Mouse (Mus musculus) midbrain, embryonic 14.5 days (tissue): ENCODE data around the gene Serpinb1a. TPM values are rescaled to one million over a fixed set of nuclear protein-coding genes. Genes with fewer than 3 reads are reported as not detected.

Source experiments
- ATAC-seq: fragments of 200-750 bp; cut with Nextera tagmentation; 2 replicates; pipeline ENCODE4 v1.8.0; 2017; ENCODE audit warnings: moderate number of reproducible peaks, moderate library complexity; ENCODE audit not compliant: low FRiP score, low TSS enrichment
- DNase-seq: peaks from one replicate; pipeline ENCODE4 v3.0.0-alpha.2; 2015
- H3K27ac ChIP-seq: fragments of 300-500 bp; sonication (generic); replicated peaks from 2 replicates; pipeline ENCODE4 v1.5.1; 2014; ENCODE audit warnings: mild to moderate bottlenecking, low read depth, low read length, moderate library complexity
- H3K27me3 ChIP-seq: fragments of 300-500 bp; sonication (generic); 2 replicates; pipeline ENCODE4 v1.6.1; 2014; ENCODE audit warnings: low read length, control low read depth, mixed read lengths; ENCODE audit not compliant: control insufficient read depth, insufficient read depth
- H3K36me3 ChIP-seq: fragments of 300-500 bp; sonication (generic); 2 replicates; pipeline ENCODE4 v1.6.1; 2014; ENCODE audit warnings: low read length, control low read depth; ENCODE audit not compliant: control insufficient read depth, insufficient read depth
- H3K4me1 ChIP-seq: fragments of 300-500 bp; sonication (generic); 2 replicates; pipeline ENCODE4 v1.6.1; 2014; ENCODE audit warnings: mild to moderate bottlenecking, antibody characterized with exemption, low read length, control low read depth; ENCODE audit not compliant: control insufficient read depth, insufficient read depth
- H3K4me2 ChIP-seq: fragments of 300-500 bp; sonication (generic); 2 replicates; pipeline ENCODE4 v1.6.1; 2014; ENCODE audit warnings: mild to moderate bottlenecking, low read length, moderate library complexity
- H3K4me3 ChIP-seq: fragments of 300-500 bp; sonication (generic); replicated peaks from 2 replicates; pipeline ENCODE4 v1.5.1; 2014; ENCODE audit warnings: low read depth, low read length
- H3K9ac ChIP-seq: fragments of 300-500 bp; sonication (generic); replicated peaks from 2 replicates; pipeline ENCODE4 v1.6.1; 2014; ENCODE audit warnings: mild to moderate bottlenecking, low read length, moderate library complexity
- H3K9me3 ChIP-seq: fragments of 300-500 bp; sonication (generic); 2 replicates; pipeline ENCODE4 v1.6.1; 2016; ENCODE audit warnings: low read length, control low read depth, mixed read lengths; ENCODE audit not compliant: control insufficient read depth
- WGBS: fragments of 180-500 bp; shearing (Covaris S2); extraction: QIAGEN DNeasy Blood & Tissue Kit; methylation state at CpG from one replicate; pipeline ENCODE4 v1.1.7; 2014; 5-methylcytosine and 5-hydroxymethylcytosine counted together
- polyA plus RNA-seq: library from polyadenylated mRNA; unstranded; fragments of >200 nt; fragmentation: Nextera tagmentation; extraction: Ambion mirVana; gene quantifications from 2 replicates; pipeline ENCODE4 v1.2.1, GENCODE M21; 2014

Gene Serpinb1a
- polyA plus RNA-seq, 1 experiment from 2014 or later = 2.9 TPM

GRCm38 (mm10) chr13:32850156-32850555, 829 bp downstream of the Serpinb1a start:
- ATAC-seq = no peak
- no peaks in the 10 kb centered on the region for H3K36me3 ChIP-seq
- no peak overlapping the region for H3K9ac ChIP-seq
- 80% methylated on average over 1 of the region's 1 CpGs for WGBS
- no peak overlapping the region for H3K4me3 ChIP-seq
- H3K9me3 ChIP-seq = no peaks in the 10 kb centered on the region
- no peak for DNase-seq
- no peak overlapping the region for H3K27ac ChIP-seq
- no peak overlapping the region for H3K4me2 ChIP-seq
- H3K4me1 ChIP-seq = peaks cover 2% of the 10 kb centered on the region; the same call in 1 of the 2 replicates
- peaks cover 5% of the 10 kb centered on the region; the same call in 1 of the 2 replicates for H3K27me3 ChIP-seq

GRCm38 (mm10) chr13:32849531-32850123, 1.4 kb downstream of the Serpinb1a start:
- no peak overlapping the region for H3K27ac ChIP-seq
- H3K4me1 ChIP-seq = peaks cover 2% of the 10 kb centered on the region; the same call in 1 of the 2 replicates
- no peak overlapping the region for H3K9ac ChIP-seq
- no peak overlapping the region for H3K4me3 ChIP-seq
- H3K9me3 ChIP-seq = no peaks in the 10 kb centered on the region
- DNase-seq (no peak), ATAC-seq (no peak)
- H3K4me2 ChIP-seq = no peak overlapping the region
- peaks cover 4% of the 10 kb centered on the region; the same call in 1 of the 2 replicates for H3K27me3 ChIP-seq
- H3K36me3 ChIP-seq = no peaks in the 10 kb centered on the region

- Histone ChIP-seq H3K4me2 (no peak overlapping the region), H3K27me3 (peaks cover 3% of the 10 kb centered on the region; the same call in 1 of the 2 replicates), H3K4me3 (no peak overlapping the region), H3K9me3 (no peaks in the 10 kb centered on the region), H3K4me1 (peaks cover 2% of the 10 kb centered on the region; the same call in 1 of the 2 replicates), H3K27ac (no peak overlapping the region), H3K9ac (no peak overlapping the region), H3K36me3 (no peaks in the 10 kb centered on the region)
- no peak for DNase-seq
- no peak for ATAC-seq
- 86% methylated on average over 4 of the region's 4 CpGs for WGBS
Observed at GRCm38 (mm10) chr13:32849092-32849491, 1.9 kb downstream of the Serpinb1a start.

GRCm38 (mm10) chr13:32846221-32846620, 4.8 kb downstream of the Serpinb1a start:
- H3K4me2 ChIP-seq = no peak overlapping the region
- H3K27ac ChIP-seq = no peak overlapping the region
- DNase-seq = no peak
- H3K9me3 ChIP-seq = no peaks in the 10 kb centered on the region
- H3K27me3 ChIP-seq = peaks cover 3% of the 10 kb centered on the region; the same call in 1 of the 2 replicates
- no peak overlapping the region for H3K9ac ChIP-seq
- no peak for ATAC-seq
- H3K36me3 ChIP-seq = no peaks in the 10 kb centered on the region
- H3K4me1 ChIP-seq = no peaks in the 10 kb centered on the region
- H3K4me3 ChIP-seq = no peak overlapping the region

- ATAC-seq (no peak), DNase-seq (no peak)
- no peak overlapping the region for H3K27ac ChIP-seq
- H3K4me3 ChIP-seq = no peak overlapping the region
- H3K4me2 ChIP-seq = no peak overlapping the region
- no peaks in the 10 kb centered on the region for H3K9me3 ChIP-seq
- H3K4me1 ChIP-seq = no peaks in the 10 kb centered on the region
- no peak overlapping the region for H3K9ac ChIP-seq
- H3K36me3 ChIP-seq = no peaks in the 10 kb centered on the region
- WGBS = 90% methylated on average over 3 of the region's 3 CpGs
- no peaks in the 10 kb centered on the region for H3K27me3 ChIP-seq
Observed at GRCm38 (mm10) chr13:32841349-32841748, 9.6 kb downstream of the Serpinb1a start.

- Histone ChIP-seq H3K4me2 (no peak overlapping the region), H3K27me3 (no peaks in the 10 kb centered on the region), H3K9ac (no peak overlapping the region), H3K9me3 (no peaks in the 10 kb centered on the region), H3K4me3 (no peak overlapping the region), H3K4me1 (no peaks in the 10 kb centered on the region), H3K36me3 (no peaks in the 10 kb centered on the region), H3K27ac (no peak overlapping the region)
- DNase-seq (no peak), ATAC-seq (no peak)
- 41% methylated on average over 1 of the region's 1 CpGs for WGBS
Observed at GRCm38 (mm10) chr13:32839314-32839713, 11.7 kb downstream of the Serpinb1a start.

GRCm38 (mm10) chr13:32834513-32834912, 16.5 kb downstream of the Serpinb1a start:
- no peaks in the 10 kb centered on the region for H3K27me3 ChIP-seq
- H3K9me3 ChIP-seq = no peaks in the 10 kb centered on the region
- H3K4me2 ChIP-seq = no peak overlapping the region
- no peak for DNase-seq
- H3K36me3 ChIP-seq = no peaks in the 10 kb centered on the region
- H3K4me1 ChIP-seq = no peaks in the 10 kb centered on the region
- H3K4me3 ChIP-seq = no peak overlapping the region
- 96% methylated on average over 5 of the region's 5 CpGs for WGBS
- no peak overlapping the region for H3K9ac ChIP-seq
- no peak overlapping the region for H3K27ac ChIP-seq
- ATAC-seq = no peak

GRCm38 (mm10) chr13:32833237-32833636, 17.7 kb downstream of the Serpinb1a start:
- H3K9me3 ChIP-seq = no peaks in the 10 kb centered on the region
- no peak for ATAC-seq
- 75% methylated on average over 6 of the region's 6 CpGs for WGBS
- no peak overlapping the region for H3K4me3 ChIP-seq
- H3K4me1 ChIP-seq = no peaks in the 10 kb centered on the region
- no peak overlapping the region for H3K4me2 ChIP-seq
- no peaks in the 10 kb centered on the region for H3K36me3 ChIP-seq
- DNase-seq = no peak
- H3K27me3 ChIP-seq = no peaks in the 10 kb centered on the region
- H3K9ac ChIP-seq = no peak overlapping the region
- H3K27ac ChIP-seq = no peak overlapping the region

GRCm38 (mm10) chr13:32832776-32833175, 18.2 kb downstream of the Serpinb1a start:
- H3K9me3 ChIP-seq = no peaks in the 10 kb centered on the region
- no peaks in the 10 kb centered on the region for H3K36me3 ChIP-seq
- no peaks in the 10 kb centered on the region for H3K4me1 ChIP-seq
- no peak for DNase-seq
- H3K4me2 ChIP-seq = no peak overlapping the region
- no peak for ATAC-seq
- 67% methylated on average over 3 of the region's 3 CpGs for WGBS
- no peaks in the 10 kb centered on the region for H3K27me3 ChIP-seq
- H3K4me3 ChIP-seq = no peak overlapping the region
- no peak overlapping the region for H3K27ac ChIP-seq
- no peak overlapping the region for H3K9ac ChIP-seq
